Mouse (Mus musculus): Measurements from ENCODE around the gene D8Ertd738e. TPM values are rescaled to one million over a fixed set of nuclear protein-coding genes. Genes with fewer than 3 reads are reported as not detected.

Gene D8Ertd738e
- 193 TPM for total RNA-seq (2023)

DNA sequence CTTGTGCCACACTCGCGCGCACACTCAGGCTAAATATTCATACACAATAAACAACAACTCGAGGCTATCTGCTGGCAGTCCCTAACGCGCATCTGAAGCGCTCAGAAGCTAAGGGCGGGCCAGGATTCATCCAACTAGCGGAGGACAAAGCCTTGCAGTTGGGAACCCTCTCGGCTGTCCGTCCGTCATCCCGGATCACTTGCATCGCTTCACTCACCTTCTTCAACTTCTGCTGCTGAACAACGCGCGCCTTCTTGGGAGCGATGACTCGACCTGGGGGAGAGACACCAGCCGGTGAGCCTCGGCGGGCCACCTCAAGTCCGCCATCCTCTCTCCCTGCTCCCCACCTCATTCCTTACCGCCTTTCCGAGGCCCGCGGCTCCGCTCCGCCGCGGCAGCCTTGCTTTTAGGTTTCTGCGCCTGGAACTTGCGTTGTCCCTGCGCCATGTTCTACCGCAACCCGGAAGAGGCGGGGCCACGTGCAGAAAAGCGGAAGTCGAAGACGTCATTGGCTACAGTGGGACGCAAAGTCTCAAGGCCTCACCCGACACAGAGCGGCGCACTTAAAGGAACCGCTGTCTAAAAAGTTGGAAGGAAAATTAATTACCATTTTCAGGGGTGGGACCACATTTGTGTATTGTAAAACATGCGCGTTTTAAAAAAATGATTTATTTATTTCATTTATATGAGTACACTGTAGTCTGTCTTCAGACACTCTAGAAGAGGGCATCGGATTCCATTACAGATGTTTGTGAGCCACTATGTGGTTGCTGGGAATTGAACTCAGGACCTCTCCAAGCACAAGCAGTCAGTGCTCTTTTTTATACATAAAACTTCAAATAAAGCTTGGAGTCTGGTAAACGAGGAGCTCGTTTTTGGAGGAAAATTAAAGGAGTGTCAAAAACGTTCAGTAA is at the start of gene D8Ertd738e:
Gene D8Ertd738e, minus strand, starts transcription at position 463 of the 914 bp plus-strand sequence.

DNA sequence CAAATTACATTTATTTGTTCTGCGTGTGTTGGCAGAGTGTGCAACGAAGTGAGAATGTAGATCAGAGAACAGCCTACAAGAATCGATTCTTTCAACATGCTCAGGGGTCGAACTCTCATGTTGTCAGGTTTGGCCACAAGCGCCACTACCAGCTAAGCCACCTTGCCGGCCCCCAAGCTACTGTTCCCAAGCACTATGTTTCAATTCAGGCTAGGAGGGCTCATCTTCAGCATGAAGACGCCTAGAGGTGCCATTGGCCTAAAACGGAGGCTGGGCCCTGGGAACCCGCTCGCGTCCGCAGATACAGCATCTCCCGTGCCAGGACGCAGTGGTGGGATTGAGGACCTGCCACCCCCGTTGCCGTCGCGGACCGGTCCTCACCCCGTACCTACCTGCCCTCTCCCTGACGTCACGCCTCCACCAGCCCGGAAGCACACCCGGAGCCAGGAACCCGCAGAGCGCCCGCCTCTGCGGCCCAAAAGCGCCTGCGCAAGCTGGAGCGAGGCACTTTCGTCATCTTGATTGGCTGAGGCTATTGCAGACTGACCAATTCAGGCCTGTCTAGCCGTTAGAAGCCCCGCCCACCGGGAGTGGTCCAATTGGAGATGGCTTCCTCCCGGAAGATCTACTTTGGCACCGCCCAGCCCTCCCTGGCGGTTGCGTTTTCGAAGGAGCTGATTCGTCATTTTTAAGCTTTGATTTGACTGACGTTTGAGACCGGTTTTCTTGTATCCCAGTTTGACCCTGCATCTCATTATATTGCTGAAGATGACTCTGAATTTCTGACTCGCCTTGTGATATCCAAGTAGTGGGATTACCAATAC is 20.6 kb upstream of the D8Ertd738e start, which contains the start of gene Ccdc130:
Gene Ccdc130, minus strand, starts transcription at position 431 of the 824 bp plus-strand sequence.

DNA sequence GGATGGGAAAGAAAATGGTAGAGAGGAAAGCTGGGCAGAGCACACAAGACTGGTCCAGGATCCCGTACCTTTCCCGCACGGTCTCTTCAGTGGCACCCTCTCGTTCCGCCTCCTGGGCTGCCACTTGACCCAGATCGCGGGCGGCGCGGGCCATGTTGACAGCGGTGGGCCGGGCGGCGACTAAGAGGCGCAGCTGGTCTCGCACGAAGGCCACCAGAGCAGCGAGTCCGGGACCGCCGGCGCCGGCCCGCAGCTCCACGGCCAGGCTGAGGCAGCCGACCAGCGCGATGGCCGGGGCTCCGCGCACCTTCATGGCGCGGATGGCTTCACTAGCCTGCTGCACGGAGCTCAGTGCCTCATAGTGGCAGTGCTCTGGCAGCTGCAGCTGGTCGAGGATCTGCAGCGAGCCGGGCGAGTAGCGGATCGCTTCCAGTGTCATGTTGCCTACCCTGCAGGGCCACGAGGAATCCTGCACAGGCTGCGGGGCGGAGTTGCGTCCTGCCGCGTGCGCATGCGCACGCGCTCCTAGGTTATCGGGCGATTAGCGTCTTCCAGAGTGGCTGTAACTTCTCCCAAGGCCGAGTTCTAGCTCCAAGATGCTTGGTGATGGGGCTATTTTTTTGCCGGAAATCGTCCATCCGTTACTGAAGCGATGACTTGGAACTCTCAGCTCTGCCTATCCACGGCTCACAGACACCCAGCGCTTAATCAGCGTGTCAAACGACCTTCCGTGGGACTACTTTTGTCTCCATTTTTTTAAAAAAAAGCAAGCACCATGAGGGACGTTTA is 7.5 kb upstream of the D8Ertd738e start, which contains the start of gene Mri1:
Gene Mri1, minus strand, starts transcription at position 505 of the 789 bp plus-strand sequence.

DNA sequence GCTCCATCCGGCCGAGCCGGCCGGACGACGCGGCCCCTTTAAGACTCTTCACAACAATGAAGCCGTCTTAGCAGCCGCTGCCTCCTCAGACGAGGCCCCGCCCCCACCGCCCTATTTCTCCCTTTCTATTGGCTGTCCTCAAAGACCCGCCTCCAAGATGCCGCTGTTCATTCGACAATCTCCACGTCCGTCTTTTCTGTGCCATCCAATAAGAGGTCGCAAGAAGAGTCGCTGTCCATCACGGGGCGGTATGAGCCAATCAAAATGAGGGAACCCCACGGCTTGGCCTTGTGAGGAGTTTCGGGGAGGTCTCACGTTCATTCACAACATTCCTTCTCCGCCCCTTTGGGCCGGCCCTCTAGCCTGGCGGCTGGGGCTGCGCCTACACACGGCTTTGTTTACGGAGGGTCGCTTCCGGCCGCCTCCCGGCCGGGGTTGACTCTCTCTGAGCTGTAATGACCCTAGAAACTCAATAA is 12.5 kb downstream of the D8Ertd738e start, which contains the start of gene Zswim4:
Gene Zswim4, minus strand, starts transcription at position 58 of the 476 bp plus-strand sequence.

Other genes starting within 250 kb of the D8Ertd738e start
- gene 1700067K01Rik, start 248.2 kb downstream of the D8Ertd738e start, total RNA-seq (2023), result not detected
- gene 2210011C24Rik, start 237.5 kb downstream of the D8Ertd738e start, total RNA-seq (2023), result not detected
- not detected for gene Palm3, start 228.2 kb downstream of the D8Ertd738e start, total RNA-seq (2023)
- 187 TPM for gene Il27ra, start 207.1 kb downstream of the D8Ertd738e start, total RNA-seq (2023)
- not detected for gene Rln3, start 204.7 kb downstream of the D8Ertd738e start, total RNA-seq (2023)
- 2.9 TPM for gene Gm10643, start 184.6 kb downstream of the D8Ertd738e start, total RNA-seq (2023)
- 113 TPM for gene Rfx1, start 182.9 kb downstream of the D8Ertd738e start, total RNA-seq (2023)
- gene Dcaf15, start 145.0 kb downstream of the D8Ertd738e start, total RNA-seq (2023), result 63.6 TPM
- 4.2 TPM for gene Podnl1, start 123.7 kb downstream of the D8Ertd738e start, total RNA-seq (2023)
- 30.3 TPM for gene Cc2d1a, start 101.8 kb downstream of the D8Ertd738e start, total RNA-seq (2023)
- 2.7 TPM for gene 4930432K21Rik, start 101.7 kb downstream of the D8Ertd738e start, total RNA-seq (2023)
- not detected for gene Nanos3, start 64.5 kb downstream of the D8Ertd738e start, total RNA-seq (2023)
- 36.1 TPM for gene Zswim4, start 12.7 kb downstream of the D8Ertd738e start, total RNA-seq (2023)
- 31.7 TPM for gene Mri1, start 7.6 kb upstream of the D8Ertd738e start, total RNA-seq (2023)
- 18.3 TPM for gene Ccdc130, start 20.7 kb upstream of the D8Ertd738e start, total RNA-seq (2023)
- 10.9 TPM for gene Cacna1a, start 138.7 kb upstream of the D8Ertd738e start, total RNA-seq (2023)